Mouse (Mus musculus) spleen, adult 2 months (tissue): ENCODE results near the gene Wfdc21. TPM values are rescaled to one million over a fixed set of nuclear protein-coding genes. Genes with fewer than 3 reads are reported as not detected.

Source experiments
- DNase-seq, 2 experiments: peaks; one replicate each; pipeline versions ENCODE4 v3.0.0 to v3.0.0-alpha.2; 2012 to 2021; ENCODE audit warnings: low spot score in 2 of 2, low read depth in 1 of 2
- H3K27ac ChIP-seq: fragments of 200-500 bp; 2 replicates; pipeline ENCODE4 v1.5.1; 2012; ENCODE audit warnings: low read length, inconsistent platforms; ENCODE audit not compliant: insufficient read depth
- H3K27me3 ChIP-seq: fragments of 200-500 bp; 2 replicates; pipeline ENCODE4 v1.6.1; 2012; ENCODE audit warnings: mild to moderate bottlenecking, moderate library complexity, low read length, inconsistent platforms; ENCODE audit not compliant: control insufficient read depth, insufficient read depth
- H3K36me3 ChIP-seq: fragments of 200-500 bp; 2 replicates; pipeline ENCODE4 v1.6.1; 2012; ENCODE audit warnings: mild to moderate bottlenecking, low read length, inconsistent platforms; ENCODE audit not compliant: control insufficient read depth, insufficient read depth
- H3K4me1 ChIP-seq: fragments of 200-500 bp; 2 replicates; pipeline ENCODE4 v1.6.1; 2011; ENCODE audit warnings: inconsistent platforms; ENCODE audit not compliant: control insufficient read depth, insufficient read depth, insufficient read length
- H3K4me3 ChIP-seq: fragments of 200-500 bp; 2 replicates; pipeline ENCODE4 v1.5.1; 2011; ENCODE audit warnings: mild to moderate bottlenecking, inconsistent platforms; ENCODE audit not compliant: insufficient read depth, insufficient read length; ENCODE audit errors: extremely low read depth
- CTCF ChIP-seq: fragments of 200-500 bp; IDR thresholded peaks from 2 replicates; pipeline ENCODE4 v1.5.1; 2011; ENCODE audit warnings: mild to moderate bottlenecking, inconsistent platforms; ENCODE audit not compliant: insufficient read depth, insufficient read length, insufficient replicate concordance; ENCODE audit errors: extremely low read depth
- POLR2A ChIP-seq: fragments of 200-500 bp; IDR thresholded peaks from 2 replicates; pipeline ENCODE4 v1.6.1; 2011; ENCODE audit warnings: low read depth, low read length, inconsistent platforms
- WGBS: fragments of 180-500 bp; shearing (Covaris S2); methylation state at CpG from one replicate; pipeline ENCODE4 v1.1.7; 2018; 5-methylcytosine and 5-hydroxymethylcytosine counted together
- polyA plus RNA-seq: library from polyadenylated mRNA; depleted of rRNA; stranded (reverse); fragments of >200 nt; gene quantifications from 2 replicates; pipeline ENCODE4 v1.2.3, GENCODE M21; 2012; rRNA removed

The Wfdc21 gene
- 17.1 and 20.6 TPM in 2 replicates for polyA plus RNA-seq

DNA sequence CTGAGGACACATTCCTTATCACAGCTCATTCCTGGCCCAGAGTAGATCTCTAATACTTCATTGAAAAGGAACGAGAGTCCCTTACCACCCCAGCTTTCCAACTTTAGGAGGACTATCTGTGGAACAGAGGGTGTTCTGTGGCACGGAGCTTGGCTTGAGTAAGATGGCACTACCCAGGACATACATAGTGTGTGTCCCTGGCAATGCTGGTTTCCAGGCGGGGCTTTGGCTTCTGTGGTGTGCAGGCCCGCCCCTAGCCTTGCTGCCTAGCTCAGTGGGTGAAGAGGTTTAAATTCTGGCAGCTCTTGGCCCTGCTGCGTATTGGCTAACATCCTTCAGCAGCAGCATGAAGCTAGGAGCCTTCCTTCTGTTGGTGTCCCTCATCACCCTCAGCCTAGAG, at the start of gene Wfdc21:
Wfdc21 (plus strand) TSS at position 260 of the 400 bp plus-strand sequence.
- no peaks in the 10 kb centered on the region for H3K36me3 ChIP-seq
- no peaks in the 10 kb centered on the region for H3K27me3 ChIP-seq
- no peak for TF ChIP-seq POLR2A
- TF ChIP-seq CTCF: no peak
- H3K4me1 ChIP-seq: peaks cover 40% of the 10 kb centered on the region
- no peak for DNase-seq
- H3K27ac ChIP-seq: peak within 1 kb of the TSS; percentile 80
- WGBS: 76% methylated on average over 5 of the region's 5 CpGs
- H3K4me3 ChIP-seq: no peak within 1 kb of the TSS

DNA sequence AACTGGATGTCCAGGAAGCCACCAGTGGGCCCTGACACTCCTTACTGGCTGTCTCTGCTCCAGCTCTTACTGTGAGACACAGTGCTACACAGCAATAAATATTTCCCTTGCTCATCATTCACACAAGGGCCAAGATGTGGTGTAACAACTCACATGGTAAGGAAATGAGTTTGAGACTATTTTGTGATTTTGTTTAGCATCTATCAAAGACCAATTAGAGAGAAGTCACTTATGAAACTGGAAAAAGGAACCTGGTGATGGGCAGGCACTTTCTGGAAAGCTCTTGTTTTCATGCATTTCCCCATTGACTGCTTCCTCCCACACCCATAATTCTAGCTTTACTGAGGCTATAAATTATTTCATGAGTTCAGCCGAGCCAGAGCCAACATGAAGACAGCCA, 43.0 kb upstream of the Wfdc21 start, which contains the start of gene Wfdc17:
Wfdc17 (plus strand) TSS at position 287 of the 400 bp plus-strand sequence.
- WGBS: 3% methylated on average over 1 of the region's 1 CpGs
- peak in 1 of 2 experiments; percentile 8 for DNase-seq
- H3K4me3 ChIP-seq: no peak within 1 kb of the TSS
- H3K27ac ChIP-seq: peak within 1 kb of the TSS; percentile 50; the same call in 1 of the 2 replicates
- H3K36me3 ChIP-seq: no peaks in the 10 kb centered on the region
- H3K4me1 ChIP-seq: peaks cover 5% of the 10 kb centered on the region; the same call in 1 of the 2 replicates
- no peaks in the 10 kb centered on the region for H3K27me3 ChIP-seq
- TF ChIP-seq CTCF (no peak), POLR2A (no peak)

DNA sequence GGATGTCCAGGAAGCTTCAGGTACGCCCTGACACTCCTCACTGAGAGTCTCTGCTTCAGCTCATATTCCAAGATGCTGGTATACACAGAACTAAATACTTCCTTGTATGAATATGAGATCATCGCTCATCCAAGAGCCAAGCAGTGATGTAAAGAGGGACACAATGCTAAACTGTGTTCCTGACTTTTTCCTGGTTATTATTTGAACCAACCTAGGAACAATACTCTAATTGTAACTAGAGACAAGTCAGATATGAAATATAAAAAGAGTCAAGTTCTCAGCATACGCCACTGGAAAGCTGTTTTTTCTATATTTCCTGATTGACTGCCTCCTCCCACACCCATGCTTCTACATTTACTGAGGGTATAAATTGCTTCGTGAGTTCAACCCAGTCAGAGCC, 38.0 kb upstream of the Wfdc21 start, which contains the start of gene Wfdc18:
Wfdc18 (plus strand) TSS at position 301 of the 400 bp plus-strand sequence.
- DNase-seq: no peak
- no peak within 1 kb of the TSS for H3K27ac ChIP-seq
- peaks cover 5% of the 10 kb centered on the region; the same call in 1 of the 2 replicates for H3K4me1 ChIP-seq
- TF ChIP-seq POLR2A (no peak), CTCF (no peak)
- H3K36me3 ChIP-seq: no peaks in the 10 kb centered on the region
- WGBS: 57% methylated on average over 4 of the region's 4 CpGs
- no peak within 1 kb of the TSS for H3K4me3 ChIP-seq
- H3K27me3 ChIP-seq: no peaks in the 10 kb centered on the region

DNA sequence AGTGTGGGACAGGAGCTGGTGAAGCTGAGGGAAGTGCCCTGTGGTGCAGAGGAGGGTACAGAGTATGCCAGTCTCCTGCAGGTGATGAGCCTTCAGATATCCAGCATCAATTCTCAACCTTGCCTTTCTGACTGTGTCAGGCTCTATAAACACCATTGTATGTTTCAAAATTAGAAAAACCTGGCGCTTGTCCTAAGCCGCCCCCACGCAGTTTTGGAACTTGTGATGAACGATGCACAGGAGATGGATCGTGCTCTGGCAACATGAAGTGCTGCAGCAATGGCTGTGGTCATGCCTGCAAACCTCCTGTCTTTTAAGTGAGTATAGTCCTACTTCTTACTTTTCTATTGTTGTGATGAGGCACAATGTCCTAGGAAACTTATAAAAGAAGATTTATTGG, 37.1 kb upstream of the Wfdc21 start:
- no peak for TF ChIP-seq CTCF
- no peak for TF ChIP-seq POLR2A
- no peak for DNase-seq
- no peaks in the 10 kb centered on the region for H3K27me3 ChIP-seq
- H3K4me1 ChIP-seq: no peaks in the 10 kb centered on the region
- no peak overlapping the region for H3K4me3 ChIP-seq
- WGBS: 92% methylated on average over 5 of the region's 5 CpGs
- H3K36me3 ChIP-seq: no peaks in the 10 kb centered on the region
- H3K27ac ChIP-seq: no peak overlapping the region

DNA sequence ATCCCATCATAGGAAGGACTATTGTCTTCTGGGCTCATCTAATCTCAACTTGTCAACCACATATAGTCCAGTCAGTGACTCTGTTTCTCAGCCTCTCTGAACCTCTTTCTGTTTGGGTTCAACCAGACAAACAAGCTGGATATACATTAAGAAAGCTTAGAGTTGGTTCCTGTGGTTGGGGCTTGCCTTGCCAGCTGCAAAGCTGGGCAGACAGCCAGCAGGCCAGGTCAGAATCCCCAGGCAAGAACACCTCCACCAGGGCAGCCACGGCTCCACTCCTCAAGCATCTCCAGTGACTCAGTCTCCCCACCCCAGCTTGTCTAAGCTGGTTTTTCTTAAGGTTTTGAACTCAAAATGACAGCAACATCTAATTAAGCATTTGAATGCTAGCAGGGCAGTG, 34.1 kb upstream of the Wfdc21 start:
- no peak for DNase-seq
- H3K4me3 ChIP-seq: no peak overlapping the region
- TF ChIP-seq POLR2A: no peak
- no peak for TF ChIP-seq CTCF
- 8% methylated on average over 1 of the region's 1 CpGs for WGBS
- H3K27ac ChIP-seq: no peak overlapping the region
- H3K4me1 ChIP-seq: no peaks in the 10 kb centered on the region
- no peaks in the 10 kb centered on the region for H3K36me3 ChIP-seq
- no peaks in the 10 kb centered on the region for H3K27me3 ChIP-seq

DNA sequence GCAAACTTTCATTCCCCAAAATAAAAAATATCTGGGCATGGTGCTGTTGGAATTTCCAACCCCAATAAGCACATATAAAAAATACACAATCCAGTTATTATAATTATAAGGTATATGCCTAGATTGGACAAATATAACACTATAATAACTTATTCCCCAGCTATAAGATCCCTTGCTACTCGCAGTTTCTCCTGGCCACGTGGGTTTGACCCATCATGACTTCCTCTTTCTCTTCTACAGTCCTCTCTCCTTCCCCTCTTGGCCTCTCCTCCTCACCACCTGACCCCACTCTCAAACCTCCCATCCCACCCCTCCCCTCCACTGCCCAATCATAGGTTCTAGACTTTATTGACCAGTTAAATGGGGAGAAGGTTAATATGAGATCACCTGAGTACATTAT, 32.8 kb upstream of the Wfdc21 start:
- H3K27ac ChIP-seq: no peak overlapping the region
- no peak for DNase-seq
- WGBS: 4% methylated on average over 2 of the region's 2 CpGs

DNA sequence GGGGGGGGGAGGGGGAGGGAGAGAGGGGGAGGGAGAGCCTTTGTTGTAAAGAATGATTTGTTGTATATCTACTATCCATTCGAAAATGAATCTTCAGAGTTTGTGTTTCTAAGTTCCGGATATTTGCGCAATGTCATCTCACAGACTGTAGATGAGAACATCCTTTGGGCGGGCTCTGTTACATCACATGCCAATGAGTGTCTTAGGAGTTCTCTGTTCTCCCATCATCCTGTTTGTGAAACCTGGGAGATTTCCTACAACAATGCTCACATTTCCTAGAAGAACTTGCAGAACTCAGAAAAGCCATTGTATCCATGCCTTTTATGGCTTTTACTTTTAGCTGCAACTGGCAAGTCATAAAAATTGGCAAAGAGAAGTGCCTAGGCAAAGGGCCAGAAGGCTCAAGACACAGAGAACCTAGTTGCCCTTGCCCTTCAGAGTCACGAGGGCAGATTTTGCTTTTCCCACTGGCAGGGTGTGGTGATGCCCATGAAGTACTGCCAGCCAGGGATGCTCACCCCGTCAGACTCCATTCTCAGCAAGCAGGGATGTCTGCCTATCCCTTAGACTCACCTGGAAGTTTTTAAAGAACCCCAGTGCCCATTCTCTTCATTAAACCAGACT, 29.6 kb upstream of the Wfdc21 start:
- Histone ChIP-seq H3K27me3 (no peaks in the 10 kb centered on the region), H3K4me3 (no peak overlapping the region), H3K27ac (no peak overlapping the region), H3K4me1 (no peaks in the 10 kb centered on the region), H3K36me3 (no peaks in the 10 kb centered on the region)
- DNase-seq: no peak
- TF ChIP-seq CTCF: no peak
- 76% methylated on average over 6 of the region's 6 CpGs for WGBS

More for the DNA sequence above, 32.8 kb upstream of the Wfdc21 start:
- Histone ChIP-seq H3K36me3 (no peaks in the 10 kb centered on the region), H3K4me3 (no peak overlapping the region), H3K27me3 (no peaks in the 10 kb centered on the region), H3K4me1 (no peaks in the 10 kb centered on the region)
- TF ChIP-seq POLR2A (no peak), CTCF (no peak)
